Mouse (Mus musculus) myocyte (in vitro differentiated cells): ENCODE measurements at regions not wholly inside any gene's neighbourhood (a gene's known extent, or its start where the extent isn't known, plus 50 kb on each side); places are given as distances from the start of the nearest gene placed in this dataset.

ENCODE experiments used
- POLR2A ChIP-seq: IDR thresholded peaks from one replicate; pipeline ENCODE4 v1.6.1; 2011; ENCODE audit warnings: low read depth, mild to moderate bottlenecking, control low read depth, moderate library complexity; ENCODE audit not compliant: insufficient read length
- REST ChIP-seq: IDR thresholded peaks from one replicate; pipeline ENCODE4 v1.6.1; 2011; ENCODE audit warnings: mild to moderate bottlenecking, control low read depth, moderate library complexity; ENCODE audit not compliant: insufficient read depth, insufficient read length

DNA sequence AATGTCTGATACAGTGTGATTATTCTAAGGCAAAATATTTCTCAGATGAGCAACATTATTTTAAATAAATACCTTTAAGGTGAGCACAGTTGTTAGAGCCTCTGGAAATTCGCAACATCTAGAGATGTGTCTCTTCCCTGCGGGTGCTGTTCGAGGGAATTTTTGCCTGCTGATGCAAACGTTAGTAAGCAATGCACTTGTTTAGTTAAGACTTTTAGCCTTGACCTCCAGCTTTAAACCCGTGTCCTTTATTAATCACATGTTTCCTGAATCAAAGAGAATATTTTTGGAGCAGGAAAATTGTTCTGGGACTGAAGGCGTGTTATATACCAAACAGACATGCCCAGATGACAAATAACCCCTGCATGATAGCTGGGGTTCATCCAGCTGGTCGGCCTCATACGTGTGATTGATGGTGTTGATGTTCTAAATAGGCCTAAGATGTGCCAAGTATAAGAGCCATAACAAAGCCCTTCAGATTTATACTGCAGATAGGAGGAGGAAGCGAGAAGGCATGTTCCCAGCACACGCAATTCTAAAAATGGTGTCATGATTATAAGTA, 119.0 kb upstream of the Sem1 start:
- no peak for TF ChIP-seq POLR2A
- no peak for TF ChIP-seq REST
